Mouse (Mus musculus): Measurements from ENCODE around the gene Fndc3b.

DNA sequence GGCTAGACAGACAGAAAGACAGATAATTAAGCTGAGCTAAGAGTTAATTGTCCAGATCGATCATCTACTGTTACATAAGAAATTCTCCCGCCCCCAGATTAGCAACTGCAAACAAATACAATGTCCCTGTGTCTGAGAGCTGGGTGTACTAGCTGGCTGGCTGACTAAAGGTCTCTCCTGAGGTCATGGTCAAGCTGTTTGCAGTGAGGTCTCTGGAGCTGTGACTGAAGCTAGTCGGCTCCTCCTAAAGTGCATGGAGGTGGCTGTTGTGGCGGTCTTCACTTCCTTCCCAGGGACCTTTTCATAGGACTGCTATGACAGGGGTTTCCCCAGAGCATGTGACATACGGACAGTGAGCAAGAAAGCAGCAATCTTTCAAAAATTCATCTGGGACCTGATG, 40.5 kb upstream of the Fndc3b start:
- no peak for TF ChIP-seq CTCF (IDR thresholded peaks at IDR 0.05; ENCODE audit: extremely low read depth, insufficient read depth, low read length)
- no peak for TF ChIP-seq POLR2A (IDR thresholded peaks at IDR 0.05; ENCODE audit: extremely low read depth, insufficient read depth, low read length)

Data from cortical plate, adult 2 months (tissue).